Mouse (Mus musculus): Measurements from ENCODE around the gene B3gnt9. TPM values are rescaled to one million over a fixed set of nuclear protein-coding genes. Genes with fewer than 3 reads are reported as not detected.

The B3gnt9 gene
- polyA plus RNA-seq, 1 experiment, result 0.67 TPM

GRCm38 (mm10) chr8:105285514-105285913, 30.6 kb upstream of the B3gnt9 start:
- Histone ChIP-seq H3K36me3 (ENCODE audit: control insufficient read depth, insufficient read depth, low read length, poor library complexity, severe bottlenecking) (no peaks in the 10 kb centered on the region), H3K9ac (ENCODE audit: low read depth, poor library complexity, severe bottlenecking) (no peak overlapping the region), H3K27me3 (ENCODE audit: control insufficient read depth, insufficient read depth, low read length, poor library complexity, severe bottlenecking) (no peaks in the 10 kb centered on the region), H3K4me3 (ENCODE audit: low read depth, low read length) (no peak overlapping the region), H3K9me3 (replicated peaks; ENCODE audit: control insufficient read depth, insufficient read depth, low read length, poor library complexity, severe bottlenecking) (no peaks in the 10 kb centered on the region), H3K4me1 (ENCODE audit: control insufficient read depth, insufficient read depth, low read length) (peaks cover 2% of the 10 kb centered on the region), H3K27ac (ENCODE audit: insufficient read depth, low read length) (no peak overlapping the region)
- TF ChIP-seq EP300 (IDR thresholded peaks at IDR 0.05; ENCODE audit: insufficient read depth, low read depth, low read length), result no peak
- no peak for TF ChIP-seq CTCF (IDR thresholded peaks at IDR 0.05; ENCODE audit: low read depth, low read length)
- no peak for TF ChIP-seq POLR2A (IDR thresholded peaks at IDR 0.05; ENCODE audit: insufficient read depth, low read length)

GRCm38 (mm10) chr8:105283074-105283473, 28.1 kb upstream of the B3gnt9 start:
- Histone ChIP-seq H3K4me3 (ENCODE audit: low read depth, low read length) (peak overlapping the region; percentile 34), H3K9me3 (replicated peaks; ENCODE audit: control insufficient read depth, insufficient read depth, low read length, poor library complexity, severe bottlenecking) (no peaks in the 10 kb centered on the region), H3K27ac (ENCODE audit: insufficient read depth, low read length) (no peak overlapping the region), H3K36me3 (ENCODE audit: control insufficient read depth, insufficient read depth, low read length, poor library complexity, severe bottlenecking) (no peaks in the 10 kb centered on the region), H3K27me3 (ENCODE audit: control insufficient read depth, insufficient read depth, low read length, poor library complexity, severe bottlenecking) (no peaks in the 10 kb centered on the region), H3K4me1 (ENCODE audit: control insufficient read depth, insufficient read depth, low read length) (peaks cover 2% of the 10 kb centered on the region), H3K9ac (ENCODE audit: low read depth, poor library complexity, severe bottlenecking) (no peak overlapping the region)
- TF ChIP-seq EP300 (IDR thresholded peaks at IDR 0.05; ENCODE audit: insufficient read depth, low read depth, low read length) (peak; percentile 69; the same call in 1 of the 2 replicates), POLR2A (IDR thresholded peaks at IDR 0.05; ENCODE audit: insufficient read depth, low read length) (no peak), CTCF (IDR thresholded peaks at IDR 0.05; ENCODE audit: low read depth, low read length) (peak; percentile 99)

GRCm38 (mm10) chr8:105282239-105282638, 27.3 kb upstream of the B3gnt9 start:
- H3K27me3 ChIP-seq (ENCODE audit: control insufficient read depth, insufficient read depth, low read length, poor library complexity, severe bottlenecking), result peaks cover 4% of the 10 kb centered on the region; the same call in 1 of the 2 replicates
- H3K4me1 ChIP-seq (ENCODE audit: control insufficient read depth, insufficient read depth, low read length), result peaks cover 2% of the 10 kb centered on the region
- H3K27ac ChIP-seq (ENCODE audit: insufficient read depth, low read length), result no peak overlapping the region
- no peaks in the 10 kb centered on the region for H3K36me3 ChIP-seq (ENCODE audit: control insufficient read depth, insufficient read depth, low read length, poor library complexity, severe bottlenecking)
- H3K9ac ChIP-seq (ENCODE audit: low read depth, poor library complexity, severe bottlenecking), result no peak overlapping the region
- no peak overlapping the region for H3K4me3 ChIP-seq (ENCODE audit: low read depth, low read length)
- no peak for TF ChIP-seq POLR2A (IDR thresholded peaks at IDR 0.05; ENCODE audit: insufficient read depth, low read length)
- no peak for TF ChIP-seq EP300 (IDR thresholded peaks at IDR 0.05; ENCODE audit: insufficient read depth, low read depth, low read length)
- no peak for TF ChIP-seq CTCF (IDR thresholded peaks at IDR 0.05; ENCODE audit: low read depth, low read length)
- H3K9me3 ChIP-seq (replicated peaks; ENCODE audit: control insufficient read depth, insufficient read depth, low read length, poor library complexity, severe bottlenecking), result no peaks in the 10 kb centered on the region

GRCm38 (mm10) chr8:105281821-105282220, 26.9 kb upstream of the B3gnt9 start:
- Histone ChIP-seq H3K9me3 (replicated peaks; ENCODE audit: control insufficient read depth, insufficient read depth, low read length, poor library complexity, severe bottlenecking) (no peaks in the 10 kb centered on the region), H3K4me1 (ENCODE audit: control insufficient read depth, insufficient read depth, low read length) (peaks cover 2% of the 10 kb centered on the region), H3K27me3 (ENCODE audit: control insufficient read depth, insufficient read depth, low read length, poor library complexity, severe bottlenecking) (peaks cover 4% of the 10 kb centered on the region), H3K9ac (ENCODE audit: low read depth, poor library complexity, severe bottlenecking) (no peak overlapping the region), H3K4me3 (ENCODE audit: low read depth, low read length) (no peak overlapping the region), H3K36me3 (ENCODE audit: control insufficient read depth, insufficient read depth, low read length, poor library complexity, severe bottlenecking) (no peaks in the 10 kb centered on the region), H3K27ac (ENCODE audit: insufficient read depth, low read length) (no peak overlapping the region)
- TF ChIP-seq POLR2A (IDR thresholded peaks at IDR 0.05; ENCODE audit: insufficient read depth, low read length) (no peak), EP300 (IDR thresholded peaks at IDR 0.05; ENCODE audit: insufficient read depth, low read depth, low read length) (no peak), CTCF (IDR thresholded peaks at IDR 0.05; ENCODE audit: low read depth, low read length) (no peak)

GRCm38 (mm10) chr8:105280567-105280966, 25.6 kb upstream of the B3gnt9 start:
- TF ChIP-seq CTCF (IDR thresholded peaks at IDR 0.05; ENCODE audit: low read depth, low read length) (no peak), EP300 (IDR thresholded peaks at IDR 0.05; ENCODE audit: insufficient read depth, low read depth, low read length) (no peak), POLR2A (IDR thresholded peaks at IDR 0.05; ENCODE audit: insufficient read depth, low read length) (no peak)
- peaks cover 4% of the 10 kb centered on the region for H3K27me3 ChIP-seq (ENCODE audit: control insufficient read depth, insufficient read depth, low read length, poor library complexity, severe bottlenecking)
- H3K27ac ChIP-seq (ENCODE audit: insufficient read depth, low read length), result no peak overlapping the region
- no peak overlapping the region for H3K4me3 ChIP-seq (ENCODE audit: low read depth, low read length)
- no peak overlapping the region for H3K9ac ChIP-seq (ENCODE audit: low read depth, poor library complexity, severe bottlenecking)
- no peaks in the 10 kb centered on the region for H3K36me3 ChIP-seq (ENCODE audit: control insufficient read depth, insufficient read depth, low read length, poor library complexity, severe bottlenecking)
- H3K9me3 ChIP-seq (replicated peaks; ENCODE audit: control insufficient read depth, insufficient read depth, low read length, poor library complexity, severe bottlenecking), result no peaks in the 10 kb centered on the region
- no peaks in the 10 kb centered on the region for H3K4me1 ChIP-seq (ENCODE audit: control insufficient read depth, insufficient read depth, low read length)

- H3K4me3 ChIP-seq (ENCODE audit: low read depth, low read length), result peak overlapping the region; percentile 12
Measured at GRCm38 (mm10) chr8:105278911-105279334, 24.0 kb upstream of the B3gnt9 start.

More at GRCm38 (mm10) chr8:105278911-105279334, 24.0 kb upstream of the B3gnt9 start:
- peaks cover 4% of the 10 kb centered on the region for H3K27me3 ChIP-seq (ENCODE audit: control insufficient read depth, insufficient read depth, low read length, poor library complexity, severe bottlenecking)
- TF ChIP-seq CTCF (IDR thresholded peaks at IDR 0.05; ENCODE audit: low read depth, low read length) (peak; percentile 5), EP300 (IDR thresholded peaks at IDR 0.05; ENCODE audit: insufficient read depth, low read depth, low read length) (no peak)
- no peaks in the 10 kb centered on the region for H3K9me3 ChIP-seq (replicated peaks; ENCODE audit: control insufficient read depth, insufficient read depth, low read length, poor library complexity, severe bottlenecking)
- H3K4me1 ChIP-seq (ENCODE audit: control insufficient read depth, insufficient read depth, low read length), result no peaks in the 10 kb centered on the region
- H3K9ac ChIP-seq (ENCODE audit: low read depth, poor library complexity, severe bottlenecking), result no peak overlapping the region
- no peak overlapping the region for H3K27ac ChIP-seq (ENCODE audit: insufficient read depth, low read length)
- H3K36me3 ChIP-seq (ENCODE audit: control insufficient read depth, insufficient read depth, low read length, poor library complexity, severe bottlenecking), result no peaks in the 10 kb centered on the region

All from ES-Bruce4 (cell line).